17 mouse cellular contexts compared by ENCODE assay signal in genomic region chr7:143310847-143311246, GRCm38 (mm10).
A peak's percentile ranks its signal among the peaks of the same experiment; 100 is the strongest.
DNase-seq lines count a peak whose midpoint lies in the region; ATAC-seq lines count a peak whose summit lies in the region.
"Had no signal": no experiment of that assay in that cellular context is flagged by ENCODE, and none has a peak within 500 bp of the region (broad histone marks: within the 10 kb centered on the region; RNA-seq: fewer than 3 reads in every experiment).

No protein-coding gene starts in this region.

- no peak for DNase-seq in heart, postnatal 10 days
- no peak for DNase-seq in lung, postnatal 14 days
- no peak for DNase-seq in ovary, postnatal 10 days (ENCODE audit: low spot score)
- no peak for DNase-seq in neural tube, embryonic 10.5 days (ENCODE audit: extremely low spot score, low spot score)
- DNase-seq: adrenal gland, adult 8-10 months; B cell, adult 2 months; cerebellum, adult 9-10 months; gastrocnemius, postnatal 36 days; layer of hippocampus, adult 9-11 months had no signal

- H3K4me1 ChIP-seq in heart, embryonic 13.5 days, result peaks cover 68% of the 10 kb centered on the region
- H3K4me1 ChIP-seq in lung, embryonic 15.5 days, result peaks cover 51% of the 10 kb centered on the region
- peaks cover 40% of the 10 kb centered on the region for H3K4me1 ChIP-seq in intestine, embryonic 15.5 days (replicated peaks)
- H3K4me1 ChIP-seq in stomach, embryonic 16.5 days (ENCODE audit: control insufficient read depth, insufficient read depth, low read length), result peaks cover 40% of the 10 kb centered on the region

- H3K9me3 ChIP-seq in heart, embryonic 13.5 days, result no peaks in the 10 kb centered on the region
- H3K9me3 ChIP-seq in lung, embryonic 15.5 days, result no peaks in the 10 kb centered on the region
- H3K9me3 ChIP-seq in intestine, embryonic 15.5 days, result no peaks in the 10 kb centered on the region
- H3K9me3 ChIP-seq in stomach, embryonic 16.5 days (replicated peaks; ENCODE audit: control insufficient read depth, low read length), result no peaks in the 10 kb centered on the region
- H3K9me3 ChIP-seq: liver, embryonic 15.5 days; midbrain, embryonic 15.5 days; neural tube, embryonic 12.5 days had no signal

- H3K27me3 ChIP-seq in heart, embryonic 13.5 days (replicated peaks), result no peaks in the 10 kb centered on the region
- no peaks in the 10 kb centered on the region for H3K27me3 ChIP-seq in lung, embryonic 15.5 days
- no peaks in the 10 kb centered on the region for H3K27me3 ChIP-seq in intestine, embryonic 15.5 days (replicated peaks)
- no peaks in the 10 kb centered on the region for H3K27me3 ChIP-seq in stomach, embryonic 16.5 days (ENCODE audit: control insufficient read depth, insufficient read depth, low read length)
- H3K27me3 ChIP-seq: liver, embryonic 15.5 days; midbrain, embryonic 15.5 days; neural tube, embryonic 12.5 days had no signal

- no peak overlapping the region for H3K4me2 ChIP-seq in heart, embryonic 13.5 days
- no peak overlapping the region for H3K4me2 ChIP-seq in lung, embryonic 15.5 days
- H3K4me2 ChIP-seq in intestine, embryonic 15.5 days (replicated peaks), result no peak overlapping the region
- no peak overlapping the region for H3K4me2 ChIP-seq in stomach, embryonic 16.5 days (ENCODE audit: low read depth, low read length)
- H3K4me2 ChIP-seq: liver, embryonic 15.5 days; midbrain, embryonic 15.5 days; neural tube, embryonic 12.5 days had no signal

- intact Hi-C loops in heart, postnatal 10 days (cut with DNase I), result loop anchor here (5.0 kb wide), 2 partner anchors 41 to 151 kb away; partner anchors contain the start of gene Cdkn1c

- H3K4me3 ChIP-seq in heart, embryonic 13.5 days, result no peak overlapping the region
- no peak overlapping the region for H3K4me3 ChIP-seq in lung, embryonic 15.5 days
- H3K4me3 ChIP-seq in intestine, embryonic 15.5 days (replicated peaks), result no peak overlapping the region
- no peak overlapping the region for H3K4me3 ChIP-seq in stomach, embryonic 16.5 days (replicated peaks; ENCODE audit: low read length)
- H3K4me3 ChIP-seq: liver, embryonic 15.5 days; midbrain, embryonic 15.5 days; neural tube, embryonic 12.5 days had no signal

- no peak for ATAC-seq in heart, embryonic 13.5 days (ENCODE audit: extremely low read depth, insufficient number of reproducible peaks, low FRiP score, low TSS enrichment)
- no peak for ATAC-seq in lung, embryonic 15.5 days (ENCODE audit: borderline replicate concordance, extremely low read depth, low FRiP score, low TSS enrichment)
- no peak for ATAC-seq in intestine, embryonic 15.5 days
- peak; percentile 9; the same call in 1 of the 2 replicates for ATAC-seq in stomach, embryonic 16.5 days (ENCODE audit: insufficient read depth, low FRiP score)
- ATAC-seq: midbrain, embryonic 15.5 days had no signal

- peak overlapping the region; percentile 59 for H3K27ac ChIP-seq in heart, embryonic 13.5 days (replicated peaks)
- H3K27ac ChIP-seq in lung, embryonic 15.5 days, result 0 out of 2 replicates have a peak overlapping the region, but pooled peaks have one; percentile 17
- 0 out of 2 replicates have a peak overlapping the region, but pooled peaks have one; percentile 22 for H3K27ac ChIP-seq in intestine, embryonic 15.5 days
- peak overlapping the region; percentile 61 for H3K27ac ChIP-seq in stomach, embryonic 16.5 days (ENCODE audit: low read length)
- H3K27ac ChIP-seq: liver, embryonic 15.5 days; macrophage; midbrain, embryonic 15.5 days; neural tube, embryonic 12.5 days had no signal

- no peak overlapping the region for H3K9ac ChIP-seq in heart, embryonic 13.5 days
- H3K9ac ChIP-seq in lung, embryonic 15.5 days, result no peak overlapping the region
- no peak overlapping the region for H3K9ac ChIP-seq in intestine, embryonic 15.5 days
- H3K9ac ChIP-seq in stomach, embryonic 16.5 days (ENCODE audit: low read length), result no peak overlapping the region
- H3K9ac ChIP-seq: liver, embryonic 15.5 days; midbrain, embryonic 15.5 days; neural tube, embryonic 12.5 days had no signal

- 70% methylated on average over 8 of the region's 8 CpGs for WGBS in heart, embryonic 13.5 days
- 72% methylated on average over 8 of the region's 8 CpGs for WGBS in lung, embryonic 15.5 days
- WGBS in intestine, embryonic 15.5 days, result 48% methylated on average over 8 of the region's 8 CpGs
- 46% methylated on average over 8 of the region's 8 CpGs for WGBS in stomach, embryonic 16.5 days

- no peaks in the 10 kb centered on the region for H3K36me3 ChIP-seq in heart, embryonic 13.5 days
- no peaks in the 10 kb centered on the region for H3K36me3 ChIP-seq in lung, embryonic 15.5 days
- H3K36me3 ChIP-seq in intestine, embryonic 15.5 days, result no peaks in the 10 kb centered on the region
- H3K36me3 ChIP-seq in stomach, embryonic 16.5 days (ENCODE audit: control insufficient read depth, insufficient read depth, low read length), result no peaks in the 10 kb centered on the region
- H3K36me3 ChIP-seq: liver, embryonic 15.5 days; midbrain, embryonic 15.5 days; neural tube, embryonic 12.5 days had no signal
